Mouse (Mus musculus) kidney, adult 2 months (tissue): Measurements from ENCODE around the gene Pbx4.

Experiments used
- CTCF ChIP-seq: fragments of 200-500 bp; conservative IDR thresholded peaks from 2 replicates; pipeline ENCODE4 v1.5.1; 2011; ENCODE audit warnings: low read depth, mild to moderate bottlenecking, control low read depth, low read length, moderate library complexity, mixed read lengths; ENCODE audit not compliant: insufficient read depth, insufficient read length
- POLR2A ChIP-seq: fragments of 200-500 bp; IDR thresholded peaks from one replicate; pipeline ENCODE4 v1.6.1; 2011; ENCODE audit warnings: low read depth, low read length, control low read depth

GRCm38 (mm10) chr8:69918506-69918905 lies 86.2 kb downstream of the Pbx4 start:
- no peak for TF ChIP-seq CTCF
- TF ChIP-seq POLR2A, result no peak
